Mouse (Mus musculus) layer of hippocampus, adult 9-11 months (tissue): ENCODE results near the gene Ccl17.

Experiments
- DNase-seq: peaks from one replicate; pipeline ENCODE4 v3.0.0; 2022

Gene Ccl17

DNA sequence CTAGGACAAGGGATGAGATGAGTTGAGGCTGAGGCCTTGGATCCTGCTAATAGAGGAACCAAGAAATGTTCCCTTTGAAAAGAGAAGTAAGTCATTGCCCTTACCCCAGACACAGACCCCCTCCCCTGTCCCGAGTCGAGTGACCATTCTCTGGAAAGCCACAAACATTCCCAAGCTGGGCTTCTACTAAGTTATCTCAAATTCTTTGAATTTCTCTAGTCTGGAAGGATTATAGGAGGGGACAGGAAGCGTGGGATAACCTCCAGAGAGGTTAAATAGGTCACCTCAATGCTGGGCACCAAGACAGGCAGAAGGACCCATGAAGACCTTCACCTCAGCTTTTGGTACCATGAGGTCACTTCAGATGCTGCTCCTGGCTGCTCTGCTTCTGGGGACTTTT, at the start of gene Ccl17:
Gene Ccl17, plus strand, starts transcription at position 301 of the 400 bp plus-strand sequence.
- DNase-seq = no peak

GRCm38 (mm10) chr8:94767035-94767434, 43.2 kb upstream of the Ccl17 start:
- no peak for DNase-seq

DNA sequence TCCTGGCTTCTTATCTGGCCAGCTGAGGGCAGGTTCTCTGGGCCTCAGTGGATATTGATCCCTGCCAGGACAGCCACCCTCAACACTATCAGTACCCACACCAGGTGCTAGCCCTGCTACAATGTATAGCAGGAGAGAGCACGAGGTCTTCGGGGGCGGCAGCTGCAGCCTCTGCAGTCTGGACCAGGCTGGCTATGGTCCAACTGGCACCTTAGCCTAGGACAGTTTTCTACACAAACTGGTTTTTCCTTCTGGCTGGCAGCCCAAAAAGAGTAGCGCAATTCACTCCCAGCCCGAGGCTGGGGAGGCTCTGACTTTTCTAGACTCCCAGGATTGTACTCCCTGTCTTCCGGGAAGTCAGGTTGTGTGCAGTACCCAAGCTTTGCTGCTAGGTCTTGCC, 39.3 kb upstream of the Ccl17 start:
- no peak for DNase-seq

DNA sequence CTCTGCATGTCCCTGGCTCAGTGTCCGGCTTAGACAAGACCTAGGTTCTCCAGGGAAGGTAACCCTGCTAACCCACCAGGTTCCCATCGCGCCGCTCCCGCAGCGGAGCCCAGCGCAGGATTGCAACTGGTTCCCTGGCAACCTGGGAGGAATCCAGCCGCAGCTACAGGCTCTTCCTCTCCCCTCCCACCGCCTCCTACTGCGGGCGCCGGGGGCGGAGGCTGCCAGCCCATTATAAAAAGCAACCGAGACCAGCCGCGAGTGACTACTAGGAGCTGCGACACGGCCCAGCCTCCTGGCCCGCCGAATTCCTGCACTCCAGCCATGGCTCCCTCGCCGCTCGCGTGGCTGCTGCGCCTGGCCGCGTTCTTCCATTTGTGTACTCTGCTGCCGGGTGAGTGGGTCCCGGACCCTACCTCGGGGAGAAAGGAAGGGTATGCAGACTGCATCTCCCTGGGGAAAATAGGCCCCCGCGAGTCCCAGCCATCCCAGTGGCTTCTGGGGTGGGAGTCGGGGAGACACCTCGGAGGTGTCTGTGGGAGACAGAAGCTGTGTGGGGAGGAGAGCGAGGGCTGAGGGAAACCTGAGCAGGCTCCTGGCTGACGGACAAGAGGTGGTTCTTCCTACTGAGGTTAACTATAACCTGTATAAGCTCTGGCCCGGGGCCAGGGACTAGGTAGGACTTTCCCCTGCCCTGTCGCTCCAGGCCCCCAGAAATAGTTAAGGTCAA, 38.1 kb upstream of the Ccl17 start, which contains the start of gene Cx3cl1:
Gene Cx3cl1, plus strand, starts transcription at position 69 of the 730 bp plus-strand sequence.
- peak; percentile 91 for DNase-seq

- no peak for DNase-seq
Measured at GRCm38 (mm10) chr8:94773048-94773447, 37.2 kb upstream of the Ccl17 start.

GRCm38 (mm10) chr8:94773700-94774171, 36.5 kb upstream of the Ccl17 start:
- DNase-seq = peak; percentile 82

GRCm38 (mm10) chr8:94774601-94775000, 35.7 kb upstream of the Ccl17 start:
- DNase-seq = no peak

GRCm38 (mm10) chr8:94776346-94776745, 33.9 kb upstream of the Ccl17 start:
- DNase-seq = no peak

GRCm38 (mm10) chr8:94778036-94778435, 32.2 kb upstream of the Ccl17 start:
- DNase-seq = no peak

DNA sequence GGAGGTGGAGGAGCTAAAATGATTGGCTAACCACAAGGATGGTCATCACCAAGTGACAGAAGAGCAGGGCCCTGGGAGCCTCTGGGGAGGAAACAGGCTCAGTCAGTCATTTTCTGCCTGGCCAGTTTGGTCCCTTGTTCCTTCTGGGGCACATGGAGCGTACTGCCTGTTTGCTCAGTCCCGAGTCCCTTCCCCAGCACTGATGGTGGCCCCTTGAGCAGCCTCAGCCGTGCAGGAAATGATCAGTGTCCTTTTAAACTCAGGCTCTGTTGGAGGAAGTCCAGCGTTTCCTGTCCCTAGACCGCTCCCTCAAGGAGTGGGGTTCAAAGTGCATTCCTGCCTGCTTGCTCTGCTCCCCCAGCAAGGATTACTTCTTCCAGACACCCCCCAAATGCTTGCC, 31.8 kb upstream of the Ccl17 start:
- DNase-seq = no peak

DNA sequence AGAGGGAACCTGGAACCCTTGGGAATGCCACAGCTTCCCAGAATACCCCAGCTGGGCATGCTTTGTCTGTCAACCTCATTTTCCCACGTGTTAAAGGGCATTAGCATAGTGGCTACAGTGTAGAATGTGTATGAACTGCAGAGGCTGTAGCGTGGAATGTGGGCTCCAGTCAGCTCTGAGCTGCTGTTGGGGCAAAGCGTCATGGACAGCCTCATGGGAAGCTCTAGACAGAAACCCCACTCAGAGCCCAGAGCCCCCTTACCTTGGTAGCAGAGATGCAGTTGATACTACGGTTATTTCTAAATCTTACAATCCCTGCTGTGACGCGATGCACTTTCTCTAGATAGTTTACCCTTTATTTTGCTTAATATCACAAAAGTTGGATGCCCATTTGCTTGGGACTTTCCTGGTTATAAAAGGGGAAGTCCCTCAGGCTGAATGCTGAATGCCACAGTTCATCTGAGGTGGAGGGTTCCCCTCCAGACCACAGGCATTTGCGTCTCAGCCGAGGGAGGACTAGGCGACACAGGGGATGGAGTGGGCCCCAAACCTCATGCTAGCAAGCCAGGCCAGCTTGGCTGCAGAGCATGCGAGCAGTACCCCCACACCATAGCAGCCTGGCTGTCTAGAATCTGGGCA, 31.2 kb upstream of the Ccl17 start:
- no peak for DNase-seq

GRCm38 (mm10) chr8:94779534-94780294, 30.5 kb upstream of the Ccl17 start:
- no peak for DNase-seq

DNA sequence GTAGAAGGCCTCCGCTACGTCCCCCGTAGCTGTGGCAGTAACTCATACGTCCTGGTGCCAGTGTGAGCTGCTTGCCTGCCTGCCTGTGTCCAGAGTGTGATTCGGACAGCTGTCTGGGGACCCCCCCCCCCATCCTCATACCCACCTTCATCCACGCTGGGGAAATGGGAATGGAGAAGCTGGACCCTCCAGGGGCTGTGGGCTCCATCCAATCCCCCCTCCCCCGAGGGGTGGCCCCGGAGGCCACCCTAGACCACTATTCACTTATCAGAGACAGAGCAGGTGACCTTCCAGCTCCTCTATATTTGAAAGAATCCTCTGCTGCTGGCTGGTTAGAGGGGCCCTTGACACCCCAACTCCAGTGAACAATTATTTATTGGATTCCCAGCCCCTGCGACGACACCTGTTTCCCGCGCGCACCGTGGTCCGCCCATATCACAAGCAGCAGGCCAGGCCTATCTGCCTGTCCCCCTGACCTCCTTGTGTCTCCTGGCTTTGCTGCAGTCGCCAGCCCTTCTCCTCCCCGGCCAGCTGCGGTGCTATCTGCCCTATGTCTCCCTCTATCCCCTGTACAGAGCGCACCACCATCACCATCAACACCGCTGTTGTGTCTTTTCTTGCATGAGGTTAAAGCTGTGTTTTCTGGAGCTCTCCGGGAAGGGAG, 29.6 kb upstream of the Ccl17 start:
- DNase-seq = no peak

DNA sequence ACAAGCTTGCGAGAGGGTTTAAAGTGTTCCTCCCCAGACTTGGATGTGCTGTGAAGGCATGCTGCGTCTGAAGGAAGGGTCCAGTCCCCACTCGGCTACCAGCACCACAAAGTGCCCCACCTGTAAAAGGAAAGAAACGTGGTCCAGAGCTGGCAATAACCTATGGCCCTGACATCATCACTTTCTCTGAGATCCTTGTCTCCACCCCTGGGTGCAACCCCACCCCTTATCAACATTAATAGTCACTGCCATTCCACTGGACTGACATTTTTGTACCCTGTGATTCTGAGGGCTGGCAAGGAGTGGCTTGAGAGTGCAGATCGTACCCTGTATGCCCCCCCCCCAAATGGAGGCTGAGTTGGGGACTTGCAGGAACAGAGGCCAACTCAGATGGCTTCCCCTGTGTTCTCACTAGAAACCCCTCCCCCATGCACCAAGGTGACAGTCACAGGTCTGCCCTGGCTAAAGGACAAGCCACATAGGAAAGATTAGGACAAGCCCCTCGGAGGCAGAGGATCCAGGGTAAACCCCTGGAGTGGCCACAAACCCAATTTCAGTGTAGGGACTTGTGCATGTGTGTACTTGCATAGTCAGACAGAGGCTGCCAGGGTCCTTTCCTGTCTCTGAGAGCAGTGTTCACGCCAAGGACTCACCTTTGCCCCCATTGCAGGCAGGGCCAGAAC, 29.0 kb upstream of the Ccl17 start:
- no peak for DNase-seq

GRCm38 (mm10) chr8:94781838-94782235, 28.4 kb upstream of the Ccl17 start:
- no peak for DNase-seq

DNA sequence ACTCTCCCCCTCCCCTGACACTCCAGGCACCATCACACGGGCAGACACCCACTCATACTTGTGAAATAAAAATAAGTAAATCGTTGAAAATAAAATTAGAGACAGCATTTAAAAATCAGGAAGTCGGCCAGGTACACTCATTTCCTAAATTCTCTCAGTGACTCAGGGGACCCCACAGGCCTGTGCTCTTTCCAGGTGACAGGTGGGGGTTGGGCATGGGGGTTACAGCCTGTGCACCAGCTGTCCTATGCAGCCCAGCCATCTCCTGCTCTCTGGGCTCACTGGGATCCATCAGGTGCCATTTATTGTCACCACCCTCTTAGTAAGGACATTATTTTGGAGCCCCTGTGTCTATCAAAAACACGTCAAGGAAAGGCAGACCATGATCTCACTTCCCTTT, 26.4 kb upstream of the Ccl17 start:
- no peak for DNase-seq

DNA sequence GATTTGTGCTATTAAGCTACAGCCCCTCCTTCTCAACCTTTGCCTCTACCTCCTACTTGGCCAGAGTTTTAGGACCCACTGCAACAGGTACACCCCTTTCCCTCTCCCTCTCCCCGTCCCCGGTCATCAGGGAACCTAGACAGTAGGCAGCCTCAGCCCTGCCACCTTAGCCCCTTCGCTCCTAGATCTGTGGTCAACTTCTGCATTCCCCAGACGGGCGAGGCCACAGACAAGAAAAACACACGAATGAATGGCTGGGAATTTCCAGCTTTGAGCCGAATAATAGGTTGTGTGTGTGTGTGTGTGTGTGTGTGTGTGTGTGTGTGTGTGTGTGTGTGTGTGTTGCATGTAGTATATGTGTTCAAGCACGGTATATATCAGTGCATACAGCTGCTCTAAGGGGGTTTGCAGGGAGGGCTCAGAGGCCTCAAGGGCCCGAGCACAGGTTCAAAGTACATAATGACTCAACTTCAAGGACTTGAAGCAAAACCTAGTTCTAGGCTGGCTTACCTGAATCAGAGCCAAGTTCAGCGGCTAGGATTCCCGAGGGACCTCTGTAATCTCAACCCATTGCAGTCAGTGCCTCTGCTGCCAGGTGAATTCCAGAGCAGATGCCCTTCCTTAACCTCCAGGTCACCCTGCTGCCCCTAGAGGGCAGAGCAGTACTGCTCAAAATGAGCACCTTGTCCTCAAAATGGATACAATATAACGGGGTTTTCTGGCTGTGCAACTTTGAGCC, 24.8 kb upstream of the Ccl17 start:
- DNase-seq = no peak

GRCm38 (mm10) chr8:94785995-94786595, 24.2 kb upstream of the Ccl17 start:
- DNase-seq = no peak

GRCm38 (mm10) chr8:94787524-94788501, 22.4 kb upstream of the Ccl17 start:
- no peak for DNase-seq
